Mouse (Mus musculus) limb, embryonic 11.5 days (tissue): Measurements from ENCODE around the gene Prpsap1. TPM values are rescaled to one million over a fixed set of nuclear protein-coding genes. Genes with fewer than 3 reads are reported as not detected.

Experiments
- ATAC-seq: fragments of 200-750 bp; cut with Nextera tagmentation; 2 replicates; pipeline ENCODE4 v1.8.0; 2017; ENCODE audit warnings: low read depth; ENCODE audit not compliant: insufficient number of reproducible peaks, low FRiP score, low TSS enrichment
- DNase-seq: peaks from one replicate; pipeline ENCODE4 v3.0.0-alpha.2; 2015; ENCODE audit warnings: low spot score
- H3K27ac ChIP-seq: fragments of 300-500 bp; sonication (generic); replicated peaks from 2 replicates; pipeline ENCODE4 v1.5.1; 2014; ENCODE audit warnings: low read depth, mild to moderate bottlenecking, low read length
- H3K27me3 ChIP-seq: fragments of 300-500 bp; sonication (generic); 2 replicates; pipeline ENCODE4 v1.6.1; 2014; ENCODE audit warnings: mild to moderate bottlenecking, low read length, mixed read lengths; ENCODE audit not compliant: control insufficient read depth, insufficient read depth
- H3K36me3 ChIP-seq: fragments of 300-500 bp; sonication (generic); 2 replicates; pipeline ENCODE4 v1.6.1; 2014; ENCODE audit warnings: mild to moderate bottlenecking, low read length, moderate library complexity, mixed read lengths; ENCODE audit not compliant: control insufficient read depth, insufficient read depth
- H3K4me1 ChIP-seq: fragments of 300-500 bp; sonication (generic); 2 replicates; pipeline ENCODE4 v1.6.1; 2014; ENCODE audit warnings: low read length, mixed read lengths; ENCODE audit not compliant: control insufficient read depth, insufficient read depth
- H3K4me2 ChIP-seq: fragments of 300-500 bp; sonication (generic); 2 replicates; pipeline ENCODE4 v1.6.1; 2014; ENCODE audit warnings: low read depth, mild to moderate bottlenecking, moderate library complexity; ENCODE audit not compliant: severe bottlenecking
- H3K4me3 ChIP-seq: fragments of 300-500 bp; sonication (generic); 2 replicates; pipeline ENCODE4 v1.5.1; 2014; ENCODE audit warnings: low read depth, low read length
- H3K9ac ChIP-seq: fragments of 300-500 bp; sonication (generic); 2 replicates; pipeline ENCODE4 v1.6.1; 2014; ENCODE audit warnings: mild to moderate bottlenecking, low read length
- H3K9me3 ChIP-seq: fragments of 300-500 bp; sonication (generic); 2 replicates; pipeline ENCODE4 v1.6.1; 2016; ENCODE audit warnings: low read length; ENCODE audit not compliant: control insufficient read depth
- WGBS: fragments of 180-500 bp; shearing (Covaris S2); extraction: QIAGEN DNeasy Blood & Tissue Kit; methylation state at CpG from one replicate; pipeline ENCODE4 v1.1.7; 2014; 5-methylcytosine and 5-hydroxymethylcytosine counted together
- polyA plus RNA-seq: library from polyadenylated mRNA; unstranded; fragments of >200 nt; fragmentation: Nextera tagmentation; extraction: Ambion mirVana; gene quantifications from 2 replicates; pipeline ENCODE4 v1.2.1, GENCODE M21; 2014

Prpsap1 gene
- polyA plus RNA-seq, 1 experiment from 2014 or later = 183 TPM

DNA sequence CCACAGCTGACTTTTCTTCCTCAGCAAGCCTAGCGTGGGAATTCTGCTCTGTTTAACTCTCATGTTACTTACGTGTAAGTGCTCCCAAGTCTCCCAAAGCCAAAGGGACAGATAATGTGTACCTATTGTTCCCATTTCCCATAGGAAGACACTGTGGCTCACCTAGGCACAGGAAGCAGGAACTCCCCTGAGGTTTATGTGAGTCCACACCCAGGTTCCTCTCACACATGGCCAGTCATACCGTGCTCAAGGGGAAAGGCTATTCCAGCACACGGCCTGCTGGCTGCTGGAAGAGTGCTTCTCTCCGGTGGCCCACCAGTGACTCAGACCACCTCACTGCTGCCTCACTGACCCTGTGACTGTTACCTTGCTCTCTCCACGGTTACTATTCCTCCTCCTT is 72.9 kb downstream of the Prpsap1 start:
- Histone ChIP-seq H3K9ac (no peak overlapping the region), H3K27me3 (no peaks in the 10 kb centered on the region), H3K27ac (no peak overlapping the region), H3K36me3 (no peaks in the 10 kb centered on the region), H3K4me3 (no peak overlapping the region), H3K4me2 (no peak overlapping the region), H3K9me3 (no peaks in the 10 kb centered on the region), H3K4me1 (peaks cover 6% of the 10 kb centered on the region)
- 71% methylated on average over 6 of the region's 6 CpGs for WGBS
- DNase-seq (no peak), ATAC-seq (no peak)

Other genes with a start within 250 kb of the Prpsap1 start
- 88.2 and 96.9 TPM in 2 replicates for gene Srp68, start 220.0 kb downstream of the Prpsap1 start, polyA plus RNA-seq
- 0.12 and 0.17 TPM in 2 replicates for gene Galr2, start 213.3 kb downstream of the Prpsap1 start, polyA plus RNA-seq
- gene Exoc7, start 187.0 kb downstream of the Prpsap1 start, polyA plus RNA-seq = 69.4 and 69.5 TPM in 2 replicates
- 0.09 and 0.20 TPM in 2 replicates for gene Foxj1, start 158.8 kb downstream of the Prpsap1 start, polyA plus RNA-seq
- gene Rnf157, start 81.2 kb downstream of the Prpsap1 start, polyA plus RNA-seq = 20.8 and 23.2 TPM in 2 replicates
- gene Ubald2, start 60.1 kb downstream of the Prpsap1 start, polyA plus RNA-seq = 82.3 and 85.4 TPM in 2 replicates
- 0.20 and 0.37 TPM in 2 replicates for gene Qrich2, start 28.0 kb downstream of the Prpsap1 start, polyA plus RNA-seq
- 1.3 and 1.9 TPM in 2 replicates for gene Sphk1, start 36.7 kb upstream of the Prpsap1 start, polyA plus RNA-seq
- gene Ube2o, start 87.2 kb upstream of the Prpsap1 start, polyA plus RNA-seq = 19.4 and 24.1 TPM in 2 replicates
- gene Aanat, start 92.2 kb upstream of the Prpsap1 start, polyA plus RNA-seq = 0.28 TPM in 1 of 2 replicates, not detected in the other
- gene Rhbdf2, start 132.8 kb upstream of the Prpsap1 start, polyA plus RNA-seq = 3.1 and 3.9 TPM in 2 replicates
- 0.95 and 0.97 TPM in 2 replicates for gene Prcd, start 159.3 kb upstream of the Prpsap1 start, polyA plus RNA-seq
- gene Cygb, start 160.1 kb upstream of the Prpsap1 start, polyA plus RNA-seq = 2.3 and 2.8 TPM in 2 replicates